Mouse (Mus musculus) ES-Bruce4 (cell line): ENCODE measurements around the gene Morf4l2.

Experiments used
- CTCF ChIP-seq: IDR thresholded peaks from one replicate; pipeline ENCODE4 v1.8.1; 2011; ENCODE audit warnings: low read depth, low read length
- EP300 ChIP-seq: IDR thresholded peaks from 2 replicates; pipeline ENCODE4 v1.6.1; 2011; ENCODE audit warnings: low read depth, low read length; ENCODE audit not compliant: insufficient read depth
- POLR2A ChIP-seq: IDR thresholded peaks from one replicate; pipeline ENCODE4 v1.8.1; 2011; ENCODE audit warnings: low read length; ENCODE audit not compliant: insufficient read depth

DNA sequence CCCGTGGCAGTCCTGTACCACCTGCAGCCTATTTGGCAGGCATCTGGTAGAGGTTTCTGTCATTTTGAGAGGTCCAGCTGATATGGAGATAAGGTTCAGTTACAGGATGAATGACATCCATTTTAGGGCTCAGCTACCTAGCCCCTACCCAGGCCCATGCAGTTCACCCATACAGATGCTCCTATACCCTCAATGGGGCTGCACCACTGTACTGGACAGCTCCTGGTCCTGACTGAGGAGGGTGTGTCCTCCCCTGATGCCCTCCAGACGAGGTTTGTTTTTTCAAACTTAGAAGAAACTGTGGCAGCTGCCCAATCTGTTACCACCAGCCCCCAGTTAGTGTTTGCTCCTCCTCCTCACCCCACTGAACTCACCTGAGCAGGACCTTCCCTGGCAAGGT lies 35.8 kb upstream of the Morf4l2 start:
- TF ChIP-seq CTCF (no peak), EP300 (no peak), POLR2A (no peak)
